Mouse (Mus musculus) adrenal gland, postnatal 36 days (tissue): ENCODE results near the gene Scamp5. TPM values are rescaled to one million over a fixed set of nuclear protein-coding genes. Genes with fewer than 3 reads are reported as not detected.
A peak's percentile ranks its signal among the peaks of the same experiment; 100 is the strongest.

Experiments
- DNase-seq, 2 experiments: peaks; one replicate each; pipeline ENCODE4 v3.0.0; 2021; ENCODE audit warnings: mixed read lengths in 1 of 2
- total RNA-seq, 2 experiments: library from RNA; stranded (reverse); gene quantifications; 2 replicates each; pipeline ENCODE4 v1.2.3; 2021

Scamp5 gene
- total RNA-seq, 2 experiments from 2014 or later: 8.4 to 12.3 TPM

- no peak for DNase-seq
Observed at GRCm38 (mm10) chr9:57419521-57420267, 48.2 kb downstream of the Scamp5 start.

- peak in 1 of 2 experiments; percentile 58 for DNase-seq
Observed at GRCm38 (mm10) chr9:57417341-57417740, 50.5 kb downstream of the Scamp5 start.

GRCm38 (mm10) chr9:57407120-57407905 is 60.5 kb downstream of the Scamp5 start:
- no peak for DNase-seq

GRCm38 (mm10) chr9:57406395-57406794 is 61.5 kb downstream of the Scamp5 start:
- DNase-seq: no peak

GRCm38 (mm10) chr9:57404036-57404435 is 63.8 kb downstream of the Scamp5 start:
- DNase-seq: no peak

- no peak for DNase-seq
Observed at GRCm38 (mm10) chr9:57402318-57403251, 65.3 kb downstream of the Scamp5 start.

GRCm38 (mm10) chr9:57398773-57399172 is 69.1 kb downstream of the Scamp5 start:
- DNase-seq: no peak

GRCm38 (mm10) chr9:57392892-57393291 is 75.0 kb downstream of the Scamp5 start:
- no peak for DNase-seq

Other genes with a start within 250 kb of the Scamp5 start
- gene Trcg1, start 231.5 kb downstream of the Scamp5 start, total RNA-seq: not detected
- gene 1700017B05Rik, start 205.4 kb downstream of the Scamp5 start, total RNA-seq: 10 to 100 TPM; 50.2 to 89.6 TPM
- 10 to 100 TPM; 14.0 to 19.4 TPM for gene Ppcdc, start 27.9 kb downstream of the Scamp5 start, total RNA-seq
- 1 to 10 TPM; 1.4 to 4.0 TPM for gene Rpp25, start 36.0 kb upstream of the Scamp5 start, total RNA-seq
- 100 to 1,000 TPM; 547 to 578 TPM for gene Cox5a, start 53.2 kb upstream of the Scamp5 start, total RNA-seq
- gene Fam219b, start 69.5 kb upstream of the Scamp5 start, total RNA-seq: 10 to 100 TPM; 25.2 to 26.3 TPM
- gene Mpi, start 84.7 kb upstream of the Scamp5 start, total RNA-seq: 10 to 100 TPM; 37.0 to 39.6 TPM
- 10 to 100 TPM; 56.4 to 56.9 TPM for gene Scamp2, start 92.9 kb upstream of the Scamp5 start, total RNA-seq
- gene Ulk3, start 121.4 kb upstream of the Scamp5 start, total RNA-seq: 10 to 100 TPM; 12.6 to 14.3 TPM
- gene Cplx3, start 138.2 kb upstream of the Scamp5 start, total RNA-seq: not detected
- not detected for gene Lman1l, start 152.7 kb upstream of the Scamp5 start, total RNA-seq
- 10 to 100 TPM; 61.9 to 92.6 TPM for gene Csk, start 185.6 kb upstream of the Scamp5 start, total RNA-seq
- under 1 TPM in 1 of 2 experiments, not detected in 1; 0.40 TPM for gene Cyp1a2, start 215.6 kb upstream of the Scamp5 start, total RNA-seq
- under 1 TPM in 1 of 2 experiments, not detected in 1; 0.13 TPM for gene Cyp1a1, start 219.9 kb upstream of the Scamp5 start, total RNA-seq
- 1 to 10 TPM; 8.5 to 9.9 TPM for gene Edc3, start 240.5 kb upstream of the Scamp5 start, total RNA-seq